Mouse (Mus musculus) heart, adult 2 months (tissue): ENCODE measurements around the gene Zfp771. TPM values are rescaled to one million over a fixed set of nuclear protein-coding genes. Genes with fewer than 3 reads are reported as not detected.
A peak's percentile ranks its signal among the peaks of the same experiment; 100 is the strongest.

ENCODE experiments used
- DNase-seq, 2 experiments: peaks; one replicate each; pipeline ENCODE4 v3.0.0; 2021
- H3K27ac ChIP-seq: fragments of 200-600 bp; 2 replicates; pipeline ENCODE4 v1.8.1; 2022
- H3K27me3 ChIP-seq: fragments of 200-500 bp; 2 replicates; pipeline ENCODE4 v1.6.1; 2012; ENCODE audit warnings: mild to moderate bottlenecking, low read length, inconsistent platforms, mixed read lengths; ENCODE audit not compliant: control insufficient read depth, insufficient read depth
- H3K36me3 ChIP-seq: fragments of 200-500 bp; 2 replicates; pipeline ENCODE4 v1.6.1; 2012; ENCODE audit warnings: low read length, inconsistent platforms; ENCODE audit not compliant: control insufficient read depth, insufficient read depth
- H3K4me1 ChIP-seq: fragments of 200-500 bp; 2 replicates; pipeline ENCODE4 v1.6.1; 2011; ENCODE audit warnings: low read length; ENCODE audit not compliant: control insufficient read depth, insufficient read depth
- H3K4me3 ChIP-seq: fragments of 200-600 bp; 2 replicates; pipeline ENCODE4 v1.8.1; 2022
- H3K79me2 ChIP-seq: fragments of 200-500 bp; replicated peaks from 2 replicates; pipeline ENCODE4 v1.6.1; 2012; ENCODE audit warnings: mild to moderate bottlenecking, inconsistent platforms, low read length, moderate library complexity, mixed read lengths; ENCODE audit not compliant: control insufficient read depth, insufficient read depth
- H3K9ac ChIP-seq: fragments of 200-500 bp; 2 replicates; pipeline ENCODE4 v1.6.1; 2012; ENCODE audit warnings: low read depth, mild to moderate bottlenecking, control low read depth, inconsistent platforms, low read length, mixed read lengths
- CTCF ChIP-seq: fragments of 200-600 bp; IDR thresholded peaks from 2 replicates; pipeline ENCODE4 v1.8.1; 2022; ENCODE audit warnings: antibody characterized with exemption, mild to moderate bottlenecking, moderate library complexity
- EP300 ChIP-seq: fragments of 200-500 bp; IDR thresholded peaks from 2 replicates; pipeline ENCODE4 v1.6.1; 2011; ENCODE audit warnings: low read depth, low read length, control low read depth; ENCODE audit not compliant: insufficient read depth
- POLR2A ChIP-seq: fragments of 200-500 bp; IDR thresholded peaks from 2 replicates; pipeline ENCODE4 v1.6.1; 2011; ENCODE audit warnings: mild to moderate bottlenecking, low read depth, low read length, control low read depth; ENCODE audit not compliant: insufficient read depth
- WGBS: fragments of 180-500 bp; shearing (Covaris S2); methylation state at CpG from one replicate; pipeline ENCODE4 v1.1.7; 2018; 5-methylcytosine and 5-hydroxymethylcytosine counted together
- intact Hi-C: fragments of 180-260 bp; cut with DNase I; formaldehyde crosslinking; loops from one replicate; pipeline ENCODE4 v1.15.1; 2025
- polyA plus RNA-seq: library from polyadenylated mRNA; depleted of rRNA; stranded (reverse); fragments of >200 nt; gene quantifications from 2 replicates; pipeline ENCODE4 v1.2.3, GENCODE M21; 2012
- total RNA-seq, 2 experiments: library from RNA; stranded (reverse); gene quantifications; 2 replicates each; pipeline ENCODE4 v1.2.3; 2021

The Zfp771 gene
- total and polyA plus RNA-seq, 3 experiments: 14.7 to 30.0 (median 21.0) TPM

- 92% methylated on average over 3 of the region's 3 CpGs for WGBS
- Histone ChIP-seq H3K36me3 (no peaks in the 10 kb centered on the region), H3K79me2 (no peaks in the 10 kb centered on the region), H3K4me1 (no peaks in the 10 kb centered on the region), H3K4me3 (no peak overlapping the region), H3K9ac (no peak overlapping the region), H3K27ac (no peak overlapping the region), H3K27me3 (no peaks in the 10 kb centered on the region)
- TF ChIP-seq EP300: no peak
- no peak for TF ChIP-seq CTCF
- no peak for TF ChIP-seq POLR2A
- no peak for DNase-seq
- intact Hi-C loops: no loop called here
Observed at GRCm38 (mm10) chr7:127223106-127223505, 21.0 kb upstream of the Zfp771 start.

GRCm38 (mm10) chr7:127223515-127224478, 20.3 kb upstream of the Zfp771 start:
- H3K4me1 ChIP-seq: no peaks in the 10 kb centered on the region
- 83% methylated on average over 6 of the region's 6 CpGs for WGBS
- intact Hi-C loops: no loop called here
- H3K27ac ChIP-seq: no peak overlapping the region
- no peaks in the 10 kb centered on the region for H3K27me3 ChIP-seq
- no peak for DNase-seq
- no peaks in the 10 kb centered on the region for H3K79me2 ChIP-seq
- H3K36me3 ChIP-seq: no peaks in the 10 kb centered on the region
- no peak overlapping the region for H3K4me3 ChIP-seq
- H3K9ac ChIP-seq: no peak overlapping the region
- TF ChIP-seq CTCF: no peak
- no peak for TF ChIP-seq EP300
- no peak for TF ChIP-seq POLR2A

GRCm38 (mm10) chr7:127224616-127225015, 19.5 kb upstream of the Zfp771 start:
- Histone ChIP-seq H3K36me3 (no peaks in the 10 kb centered on the region), H3K27me3 (no peaks in the 10 kb centered on the region), H3K79me2 (no peaks in the 10 kb centered on the region), H3K4me3 (no peak overlapping the region), H3K9ac (no peak overlapping the region), H3K4me1 (no peaks in the 10 kb centered on the region), H3K27ac (no peak overlapping the region)
- intact Hi-C loops: no loop called here
- no peak for DNase-seq
- TF ChIP-seq CTCF (no peak), POLR2A (no peak), EP300 (no peak)
- WGBS: 85% methylated on average over 6 of the region's 6 CpGs

GRCm38 (mm10) chr7:127225147-127225995, 18.7 kb upstream of the Zfp771 start:
- Histone ChIP-seq H3K9ac (no peak overlapping the region), H3K4me1 (no peaks in the 10 kb centered on the region), H3K36me3 (no peaks in the 10 kb centered on the region), H3K27me3 (no peaks in the 10 kb centered on the region), H3K27ac (no peak overlapping the region), H3K79me2 (no peaks in the 10 kb centered on the region), H3K4me3 (no peak overlapping the region)
- intact Hi-C loops: no loop called here
- DNase-seq: no peak
- TF ChIP-seq EP300 (no peak), CTCF (no peak), POLR2A (no peak)
- WGBS: 82% methylated on average over 11 of the region's 11 CpGs

GRCm38 (mm10) chr7:127228615-127229303, 15.3 kb upstream of the Zfp771 start:
- TF ChIP-seq CTCF (peak; percentile 91), POLR2A (no peak), EP300 (peak; percentile 62; the same call in 1 of the 2 replicates)
- no peaks in the 10 kb centered on the region for H3K27me3 ChIP-seq
- H3K4me3 ChIP-seq: no peak overlapping the region
- peaks cover 3% of the 10 kb centered on the region for H3K79me2 ChIP-seq
- peaks cover 5% of the 10 kb centered on the region for H3K4me1 ChIP-seq
- intact Hi-C loops: loop anchor here (2.0 kb wide), 1 partner anchor 14 kb away; no protein-coding TSS in a partner anchor
- WGBS: 53% methylated on average over 4 of the region's 4 CpGs
- DNase-seq: peak; percentile 74 to 81
- no peak overlapping the region for H3K9ac ChIP-seq
- H3K27ac ChIP-seq: no peak overlapping the region
- peaks cover 4% of the 10 kb centered on the region for H3K36me3 ChIP-seq
